Mouse (Mus musculus): Measurements from ENCODE around the gene Papss1. TPM values are rescaled to one million over a fixed set of nuclear protein-coding genes. Genes with fewer than 3 reads are reported as not detected.
A peak's percentile ranks its signal among the peaks of the same experiment; 100 is the strongest.

Gene Papss1
- polyA plus RNA-seq, 1 experiment from 2014 or later = 150 TPM

GRCm38 (mm10) chr3:131608112-131608511 is 43.5 kb downstream of the Papss1 start:
- H3K9ac ChIP-seq (ENCODE audit: low read depth, low read length) = no peak overlapping the region
- H3K4me3 ChIP-seq (ENCODE audit: low read depth, low read length) = no peak overlapping the region
- no peaks in the 10 kb centered on the region for H3K4me1 ChIP-seq (replicated peaks; ENCODE audit: control insufficient read depth, insufficient read depth, low read length)
- WGBS = 78% methylated on average over 6 of the region's 6 CpGs
- H3K27ac ChIP-seq (ENCODE audit: low read depth, low read length) = no peak overlapping the region
- peaks cover 84% of the 10 kb centered on the region for H3K36me3 ChIP-seq (ENCODE audit: control insufficient read depth, insufficient read depth)
- H3K4me2 ChIP-seq (replicated peaks; ENCODE audit: low read depth) = no peak overlapping the region
- no peak for TF ChIP-seq CTCF (IDR thresholded peaks at IDR 0.05; ENCODE audit: low read depth)
- no peaks in the 10 kb centered on the region for H3K27me3 ChIP-seq (replicated peaks; ENCODE audit: control insufficient read depth, insufficient read depth, low read length)
- no peaks in the 10 kb centered on the region for H3K9me3 ChIP-seq (ENCODE audit: control insufficient read depth)
- ATAC-seq = peak; percentile 52; the same call in 1 of the 2 replicates

- no peaks in the 10 kb centered on the region for H3K27me3 ChIP-seq (replicated peaks; ENCODE audit: control insufficient read depth, insufficient read depth, low read length)
- no peak overlapping the region for H3K27ac ChIP-seq (ENCODE audit: low read depth, low read length)
- H3K4me1 ChIP-seq (replicated peaks; ENCODE audit: control insufficient read depth, insufficient read depth, low read length) = no peaks in the 10 kb centered on the region
- H3K4me3 ChIP-seq (ENCODE audit: low read depth, low read length) = no peak overlapping the region
- no peak for TF ChIP-seq CTCF (IDR thresholded peaks at IDR 0.05; ENCODE audit: low read depth)
- ATAC-seq = no peak
- 83% methylated on average over 4 of the region's 4 CpGs for WGBS
- H3K36me3 ChIP-seq (ENCODE audit: control insufficient read depth, insufficient read depth) = peaks cover 84% of the 10 kb centered on the region
- no peak overlapping the region for H3K4me2 ChIP-seq (replicated peaks; ENCODE audit: low read depth)
- no peaks in the 10 kb centered on the region for H3K9me3 ChIP-seq (ENCODE audit: control insufficient read depth)
- H3K9ac ChIP-seq (ENCODE audit: low read depth, low read length) = no peak overlapping the region
Observed at GRCm38 (mm10) chr3:131609651-131610050, 45.1 kb downstream of the Papss1 start.

GRCm38 (mm10) chr3:131610595-131610994 is 46.0 kb downstream of the Papss1 start:
- H3K4me3 ChIP-seq (ENCODE audit: low read depth, low read length) = no peak overlapping the region
- peaks cover 81% of the 10 kb centered on the region for H3K36me3 ChIP-seq (ENCODE audit: control insufficient read depth, insufficient read depth)
- no peak overlapping the region for H3K9ac ChIP-seq (ENCODE audit: low read depth, low read length)
- H3K9me3 ChIP-seq (ENCODE audit: control insufficient read depth) = no peaks in the 10 kb centered on the region
- no peak overlapping the region for H3K4me2 ChIP-seq (replicated peaks; ENCODE audit: low read depth)
- H3K4me1 ChIP-seq (replicated peaks; ENCODE audit: control insufficient read depth, insufficient read depth, low read length) = no peaks in the 10 kb centered on the region
- ATAC-seq = no peak
- TF ChIP-seq CTCF (IDR thresholded peaks at IDR 0.05; ENCODE audit: low read depth) = no peak
- 79% methylated on average over 6 of the region's 6 CpGs for WGBS
- H3K27me3 ChIP-seq (replicated peaks; ENCODE audit: control insufficient read depth, insufficient read depth, low read length) = no peaks in the 10 kb centered on the region
- H3K27ac ChIP-seq (ENCODE audit: low read depth, low read length) = no peak overlapping the region

DNA sequence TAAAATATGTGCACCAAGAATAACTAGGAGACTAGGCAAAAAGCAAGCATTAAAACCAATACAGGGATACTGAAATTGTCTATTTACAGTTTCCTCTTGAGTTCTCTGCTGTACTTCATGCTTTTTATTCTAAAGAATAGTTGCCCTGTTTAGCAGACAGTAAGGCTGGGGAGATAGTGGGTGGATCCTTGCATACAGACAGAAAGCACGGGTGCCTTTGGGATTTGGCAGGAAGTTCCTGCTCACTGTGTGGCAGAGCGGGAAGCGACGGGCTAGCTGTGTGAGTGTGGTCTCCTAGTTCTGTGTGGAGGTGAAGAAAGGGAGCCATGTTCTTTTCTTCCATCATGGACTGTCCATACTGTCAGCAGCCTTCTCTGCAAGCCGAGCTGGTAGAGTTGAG is 48.3 kb downstream of the Papss1 start:
- Histone ChIP-seq H3K27me3 (replicated peaks; ENCODE audit: control insufficient read depth, insufficient read depth, low read length) (no peaks in the 10 kb centered on the region), H3K27ac (ENCODE audit: low read depth, low read length) (no peak overlapping the region), H3K9me3 (ENCODE audit: control insufficient read depth) (no peaks in the 10 kb centered on the region), H3K4me2 (replicated peaks; ENCODE audit: low read depth) (no peak overlapping the region), H3K36me3 (ENCODE audit: control insufficient read depth, insufficient read depth) (peaks cover 66% of the 10 kb centered on the region), H3K4me3 (ENCODE audit: low read depth, low read length) (no peak overlapping the region), H3K4me1 (replicated peaks; ENCODE audit: control insufficient read depth, insufficient read depth, low read length) (no peaks in the 10 kb centered on the region), H3K9ac (ENCODE audit: low read depth, low read length) (no peak overlapping the region)
- TF ChIP-seq CTCF (IDR thresholded peaks at IDR 0.05; ENCODE audit: low read depth) = no peak
- WGBS = 75% methylated on average over 5 of the region's 5 CpGs
- no peak for ATAC-seq

DNA sequence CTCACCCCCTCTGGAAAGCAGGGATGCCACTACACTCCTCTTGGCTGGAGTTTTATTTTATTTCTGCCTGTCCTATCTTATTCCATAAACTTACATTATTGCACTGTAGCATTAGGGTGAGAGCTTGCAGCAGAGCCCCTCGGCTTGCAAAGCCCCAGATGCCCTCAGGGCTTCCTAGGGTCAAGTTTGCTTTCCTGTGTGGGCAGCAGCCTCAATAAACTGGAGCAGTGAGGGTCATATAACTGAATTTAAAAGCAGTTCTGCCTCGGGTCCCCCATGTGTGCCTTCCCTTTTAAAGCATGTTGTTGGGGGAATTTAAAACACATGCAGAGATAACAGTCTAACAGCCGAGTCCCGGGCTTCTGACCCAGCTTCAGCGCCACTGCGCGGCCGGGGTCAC is 49.5 kb downstream of the Papss1 start:
- no peak for TF ChIP-seq CTCF (IDR thresholded peaks at IDR 0.05; ENCODE audit: low read depth)
- H3K9me3 ChIP-seq (ENCODE audit: control insufficient read depth) = no peaks in the 10 kb centered on the region

DNA sequence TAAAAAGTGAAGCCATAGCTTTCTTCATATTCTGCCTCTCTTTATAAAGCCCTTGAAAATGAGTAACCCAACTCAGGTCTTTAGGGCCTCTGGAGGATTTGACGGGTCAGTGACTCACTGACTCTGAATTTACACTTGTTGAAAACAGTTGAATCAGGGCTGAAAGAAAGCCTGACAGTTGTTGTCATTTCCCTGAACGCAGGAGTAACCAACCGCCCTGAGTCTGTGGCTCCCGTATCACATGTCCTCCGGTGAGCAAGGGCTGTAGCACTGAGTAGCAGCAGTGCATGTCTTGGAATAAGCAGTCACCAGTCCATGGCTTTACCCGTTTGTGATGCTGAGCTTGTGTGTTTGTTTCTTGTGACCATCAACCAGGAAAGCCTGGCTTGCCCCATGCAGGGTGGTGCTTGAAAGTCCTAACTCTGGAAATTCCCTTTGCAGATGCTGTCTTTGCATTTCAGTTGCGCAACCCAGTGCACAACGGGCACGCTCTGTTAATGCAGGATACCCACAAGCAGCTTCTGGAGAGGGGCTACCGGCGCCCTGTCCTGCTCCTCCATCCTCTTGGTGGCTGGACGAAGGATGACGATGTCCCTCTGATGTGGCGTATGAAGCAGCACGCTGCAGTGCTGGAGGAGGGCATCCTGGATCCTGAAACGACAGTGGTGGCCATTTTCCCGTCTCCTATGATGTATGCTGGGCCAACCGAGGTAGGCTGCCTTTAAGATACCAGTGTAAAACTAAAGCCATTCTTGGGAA is 54.2 kb downstream of the Papss1 start:
- Histone ChIP-seq H3K9ac (ENCODE audit: low read depth, low read length) (no peak overlapping the region), H3K9me3 (ENCODE audit: control insufficient read depth) (no peaks in the 10 kb centered on the region), H3K4me1 (replicated peaks; ENCODE audit: control insufficient read depth, insufficient read depth, low read length) (no peaks in the 10 kb centered on the region), H3K4me2 (replicated peaks; ENCODE audit: low read depth) (no peak overlapping the region), H3K4me3 (ENCODE audit: low read depth, low read length) (no peak overlapping the region), H3K36me3 (ENCODE audit: control insufficient read depth, insufficient read depth) (peaks cover 33% of the 10 kb centered on the region), H3K27ac (ENCODE audit: low read depth, low read length) (no peak overlapping the region), H3K27me3 (replicated peaks; ENCODE audit: control insufficient read depth, insufficient read depth, low read length) (no peaks in the 10 kb centered on the region)
- no peak for ATAC-seq
- no peak for TF ChIP-seq CTCF (IDR thresholded peaks at IDR 0.05; ENCODE audit: low read depth)
- WGBS = 93% methylated on average over 18 of the region's 18 CpGs

More for the DNA sequence above, 49.5 kb downstream of the Papss1 start:
- Histone ChIP-seq H3K4me3 (ENCODE audit: low read depth, low read length) (no peak overlapping the region), H3K27me3 (replicated peaks; ENCODE audit: control insufficient read depth, insufficient read depth, low read length) (no peaks in the 10 kb centered on the region), H3K4me1 (replicated peaks; ENCODE audit: control insufficient read depth, insufficient read depth, low read length) (no peaks in the 10 kb centered on the region), H3K9ac (ENCODE audit: low read depth, low read length) (no peak overlapping the region), H3K4me2 (replicated peaks; ENCODE audit: low read depth) (no peak overlapping the region), H3K27ac (ENCODE audit: low read depth, low read length) (no peak overlapping the region), H3K36me3 (ENCODE audit: control insufficient read depth, insufficient read depth) (peaks cover 66% of the 10 kb centered on the region)
- 67% methylated on average over 8 of the region's 8 CpGs for WGBS
- ATAC-seq = no peak

Data from intestine, postnatal 0 days (tissue).